9 mouse cellular contexts compared by ENCODE assay signal in genomic region chr2:125334163-125334562, GRCm38 (mm10).
A peak's percentile ranks its signal among the peaks of the same experiment; 100 is the strongest.
DNase-seq lines count a peak whose midpoint lies in the region; ATAC-seq lines count a peak whose summit lies in the region.
"Had no signal": no experiment of that assay in that cellular context is flagged by ENCODE, and none has a peak within 500 bp of the region (broad histone marks: within the 10 kb centered on the region; RNA-seq: fewer than 3 reads in every experiment).

No protein-coding gene starts in this region.

- H3K27ac ChIP-seq in forebrain, embryonic 14.5 days (ENCODE audit: low read depth, low read length), result no peak overlapping the region
- H3K27ac ChIP-seq in forebrain, embryonic 16.5 days (ENCODE audit: low read length), result no peak overlapping the region
- H3K27ac ChIP-seq: liver, embryonic 13.5 days had no signal

- H3K36me3 ChIP-seq in forebrain, embryonic 14.5 days (ENCODE audit: control insufficient read depth, insufficient read depth, low read length), result peaks cover 11% of the 10 kb centered on the region; the same call in 1 of the 2 replicates
- H3K36me3 ChIP-seq in forebrain, embryonic 16.5 days (ENCODE audit: control insufficient read depth, insufficient read depth), result no peaks in the 10 kb centered on the region; the same call in none of the 2 replicates
- H3K36me3 ChIP-seq: liver, embryonic 13.5 days had no signal

- WGBS in forebrain, embryonic 14.5 days, result 78% methylated on average over 4 of the region's 4 CpGs
- WGBS in forebrain, embryonic 16.5 days, result 74% methylated on average over 4 of the region's 4 CpGs

- H3K27me3 ChIP-seq in forebrain, embryonic 14.5 days (replicated peaks; ENCODE audit: control insufficient read depth, insufficient read depth, low read length), result no peaks in the 10 kb centered on the region
- H3K27me3 ChIP-seq in forebrain, embryonic 16.5 days (replicated peaks; ENCODE audit: control insufficient read depth, insufficient read depth, low read length), result no peaks in the 10 kb centered on the region
- H3K27me3 ChIP-seq: liver, embryonic 13.5 days had no signal

- H3K4me1 ChIP-seq in forebrain, embryonic 14.5 days (ENCODE audit: control insufficient read depth, insufficient read depth, low read length), result no peaks in the 10 kb centered on the region
- no peaks in the 10 kb centered on the region for H3K4me1 ChIP-seq in forebrain, embryonic 16.5 days (replicated peaks; ENCODE audit: control insufficient read depth, insufficient read depth, low read length)
- H3K4me1 ChIP-seq: liver, embryonic 13.5 days had no signal

- H3K4me3 ChIP-seq in forebrain, embryonic 14.5 days (ENCODE audit: low read depth, low read length), result no peak overlapping the region
- H3K4me3 ChIP-seq in forebrain, embryonic 16.5 days (replicated peaks; ENCODE audit: low read length), result no peak overlapping the region
- H3K4me3 ChIP-seq: liver, embryonic 13.5 days had no signal

- no peak for ATAC-seq in forebrain, embryonic 14.5 days
- no peak for ATAC-seq in forebrain, embryonic 16.5 days

- no peak overlapping the region for H3K9ac ChIP-seq in forebrain, embryonic 14.5 days (ENCODE audit: low read length)
- no peak overlapping the region for H3K9ac ChIP-seq in forebrain, embryonic 16.5 days (replicated peaks; ENCODE audit: low read depth, low read length)
- H3K9ac ChIP-seq: liver, embryonic 13.5 days had no signal

- no peaks in the 10 kb centered on the region for H3K9me3 ChIP-seq in forebrain, embryonic 14.5 days (replicated peaks; ENCODE audit: control insufficient read depth, low read length)
- H3K9me3 ChIP-seq in forebrain, embryonic 16.5 days (ENCODE audit: control insufficient read depth, low read length), result no peaks in the 10 kb centered on the region
- H3K9me3 ChIP-seq: liver, embryonic 13.5 days had no signal

- H3K4me2 ChIP-seq in forebrain, embryonic 14.5 days (ENCODE audit: low read length), result no peak overlapping the region
- no peak overlapping the region for H3K4me2 ChIP-seq in forebrain, embryonic 16.5 days (ENCODE audit: low read length)
- H3K4me2 ChIP-seq: liver, embryonic 13.5 days had no signal

- DNase-seq in forebrain, embryonic 14.5 days (ENCODE audit: low spot score), result peak; percentile 30
- peak; percentile 39 for DNase-seq in layer of hippocampus, adult 11-12 months (ENCODE audit: low spot score)
- no peak for DNase-seq in layer of hippocampus, postnatal 25 days (ENCODE audit: extremely low spot score in 1 of 2, low spot score in 1 of 2)
- peak; percentile 3 for DNase-seq in MEL-GATA-1-ER (ENCODE audit: extremely low read depth, low read depth)
- peak; percentile 63 for DNase-seq in lung, postnatal 10 days
- no peak for DNase-seq in urinary bladder, adult 18-20 months (ENCODE audit: low spot score in 2 of 2)
- no peak for DNase-seq in thymus, postnatal 14 days
- DNase-seq: liver, embryonic 13.5 days had no signal

Comparison
In these comparisons a context has a peak if more than half of its experiments do, and no peak if none do; other contexts are left out.
1. DNase-seq: peak in forebrain, embryonic 14.5 days (single experiment), layer of hippocampus, adult 11-12 months (single experiment), MEL-GATA-1-ER (single experiment) and lung, postnatal 10 days (single experiment); none in layer of hippocampus, postnatal 25 days (0 of 2), urinary bladder, adult 18-20 months (0 of 2) and thymus, postnatal 14 days (single experiment).